Mouse (Mus musculus) layer of hippocampus, adult 2 months (tissue): ENCODE data around the gene Rdh5. TPM values are rescaled to one million over a fixed set of nuclear protein-coding genes. Genes with fewer than 3 reads are reported as not detected.

Experiments
- DNase-seq, 2 experiments: peaks; one replicate each; pipeline ENCODE4 v3.0.0; 2022; ENCODE audit warnings: low spot score in 2 of 2
- H3K27ac ChIP-seq: fragments of 200-600 bp; 2 replicates; pipeline ENCODE4 v1.8.1; 2022
- H3K4me3 ChIP-seq: fragments of 200-600 bp; 2 replicates; pipeline ENCODE4 v1.8.1; 2022; ENCODE audit warnings: mild to moderate bottlenecking
- CTCF ChIP-seq: fragments of 200-600 bp; conservative IDR thresholded peaks from 2 replicates; pipeline ENCODE4 v1.8.1; 2022; ENCODE audit warnings: antibody characterized with exemption, mild to moderate bottlenecking, moderate library complexity
- total RNA-seq, 2 experiments: library from RNA; stranded (reverse); gene quantifications; 2 replicates each; pipeline ENCODE4 v1.2.3; 2021

Gene Rdh5
- total RNA-seq, 2 experiments from 2014 or later, result 4.3 to 8.4 TPM

- peak overlapping the region; percentile 84 for H3K4me3 ChIP-seq
- TF ChIP-seq CTCF, result no peak
- DNase-seq, result peak in 1 of 2 experiments; percentile 37
- H3K27ac ChIP-seq, result peak overlapping the region; percentile 98
Measured at GRCm38 (mm10) chr10:128921883-128922821, 536 bp downstream of the Rdh5 start.

DNA sequence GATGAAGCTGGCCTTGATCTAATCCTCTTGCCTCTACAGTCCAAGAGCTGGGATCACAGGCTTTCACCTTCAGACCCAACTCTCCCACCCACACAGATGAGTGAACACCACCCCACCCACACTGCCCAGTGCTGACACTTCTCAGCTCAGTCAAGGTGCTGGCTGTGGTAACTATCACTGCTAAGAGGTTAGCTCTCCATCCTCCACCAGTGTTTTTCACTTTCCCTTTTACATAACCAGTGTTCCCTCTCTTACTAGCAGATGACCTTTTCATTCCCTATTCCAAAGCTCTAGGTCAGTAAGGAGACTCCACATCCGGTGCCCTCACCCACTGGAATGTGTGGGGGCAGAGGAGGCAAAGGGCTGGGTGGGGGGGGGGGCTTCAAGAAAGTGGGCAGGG is 1.4 kb downstream of the Rdh5 start:
- no peak for TF ChIP-seq CTCF
- no peak for DNase-seq
- Histone ChIP-seq H3K27ac (peak overlapping the region; percentile 98; the same call in 1 of the 2 replicates), H3K4me3 (no peak overlapping the region)

DNA sequence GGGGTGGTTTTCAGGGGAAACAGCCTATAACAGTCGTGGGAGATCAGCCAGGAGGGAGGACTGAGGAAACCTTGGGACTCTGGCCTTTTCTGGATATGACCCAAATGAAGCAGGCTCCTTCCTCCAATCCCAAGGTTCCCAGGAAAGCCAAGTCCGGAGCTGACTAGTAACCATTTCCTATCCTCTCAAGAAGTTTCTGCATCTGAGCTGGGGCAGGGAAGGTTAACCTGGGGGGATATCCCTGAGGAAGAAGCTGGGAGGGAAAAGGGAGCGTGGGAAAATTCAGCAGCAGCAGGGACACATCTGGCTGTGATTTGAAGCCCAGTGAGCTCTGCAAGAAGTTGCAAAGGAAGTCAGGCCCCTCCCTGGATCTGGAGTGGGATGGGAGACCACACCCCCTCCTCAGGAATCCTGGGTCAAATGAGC is 1.9 kb downstream of the Rdh5 start:
- Histone ChIP-seq H3K27ac (peak overlapping the region; percentile 98), H3K4me3 (no peak overlapping the region)
- no peak for DNase-seq
- TF ChIP-seq CTCF, result no peak

DNA sequence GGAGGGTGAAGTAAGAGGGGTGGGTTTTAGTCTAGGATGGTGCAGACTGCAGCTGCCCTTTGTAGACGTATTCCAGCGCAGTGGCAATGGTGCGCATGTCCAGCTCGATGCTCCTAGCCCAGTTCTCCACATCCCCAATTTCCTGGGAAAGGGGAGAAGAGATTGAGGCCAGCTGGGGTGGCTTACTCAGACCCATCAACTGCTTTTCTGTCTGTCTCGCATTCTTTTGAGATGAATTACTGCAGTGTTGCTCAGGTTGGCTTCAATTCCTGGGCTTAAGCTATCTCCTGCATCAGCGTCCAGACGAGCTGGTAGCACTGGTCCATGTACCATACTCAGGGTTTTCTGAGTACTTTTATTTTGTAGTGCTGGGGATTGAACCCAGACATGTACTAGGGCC is 2.7 kb downstream of the Rdh5 start:
- TF ChIP-seq CTCF, result no peak
- DNase-seq, result no peak
- Histone ChIP-seq H3K27ac (peak overlapping the region; percentile 98), H3K4me3 (no peak overlapping the region)

GRCm38 (mm10) chr10:128919203-128919631 is 3.5 kb downstream of the Rdh5 start:
- no peak for TF ChIP-seq CTCF
- H3K4me3 ChIP-seq, result no peak overlapping the region
- peak overlapping the region; percentile 98 for H3K27ac ChIP-seq
- DNase-seq, result no peak

GRCm38 (mm10) chr10:128918246-128918645 is 4.4 kb downstream of the Rdh5 start:
- no peak overlapping the region for H3K4me3 ChIP-seq
- no peak for DNase-seq
- TF ChIP-seq CTCF, result no peak
- H3K27ac ChIP-seq, result peak overlapping the region; percentile 98

DNA sequence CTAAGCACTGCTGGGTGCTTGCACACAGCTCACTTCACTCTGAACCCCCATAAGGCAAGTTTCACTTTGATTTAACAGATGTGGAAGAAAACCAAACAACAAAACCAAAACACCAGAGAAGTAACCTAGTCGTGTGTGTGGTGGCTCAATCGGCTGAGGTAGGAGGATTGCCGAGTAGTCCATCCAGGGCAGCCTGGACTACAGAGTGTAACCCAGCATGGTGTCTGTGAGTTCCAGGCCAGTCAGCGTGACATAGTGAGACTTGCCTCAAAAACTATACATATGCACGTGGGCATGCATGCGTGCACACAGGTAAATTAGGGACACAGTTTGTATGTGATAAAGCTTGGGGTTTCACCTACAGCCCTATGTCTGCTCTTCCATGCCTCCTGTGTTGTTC is 5.3 kb downstream of the Rdh5 start:
- no peak for TF ChIP-seq CTCF
- Histone ChIP-seq H3K4me3 (no peak overlapping the region), H3K27ac (no peak overlapping the region)
- DNase-seq, result no peak

DNA sequence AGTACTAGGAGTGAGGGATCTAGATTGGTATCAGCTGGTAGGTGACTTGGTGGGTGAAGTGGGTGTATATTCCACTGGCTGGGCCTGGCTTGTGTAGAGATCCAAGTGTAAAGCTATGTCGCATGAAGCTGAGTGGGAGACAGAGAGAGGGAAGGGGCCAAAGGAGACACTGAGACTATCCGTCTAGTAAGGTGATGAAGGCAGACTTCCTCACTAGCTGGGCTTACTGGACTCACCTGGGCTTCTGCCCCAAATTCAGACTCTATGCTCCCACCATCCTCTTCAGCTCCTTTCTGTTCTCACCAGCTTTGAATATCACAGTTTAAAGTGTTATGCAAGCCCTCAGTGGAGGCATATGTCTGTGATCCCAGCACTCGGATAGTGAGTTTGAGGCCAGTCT is 6.0 kb downstream of the Rdh5 start:
- no peak for TF ChIP-seq CTCF
- Histone ChIP-seq H3K27ac (0 out of 2 replicates have a peak overlapping the region, but pooled peaks have one; percentile 24), H3K4me3 (no peak overlapping the region)
- no peak for DNase-seq

GRCm38 (mm10) chr10:128915550-128915949 is 7.1 kb downstream of the Rdh5 start:
- TF ChIP-seq CTCF, result peak; percentile 63
- H3K4me3 ChIP-seq, result no peak overlapping the region
- no peak overlapping the region for H3K27ac ChIP-seq
- DNase-seq, result no peak

- Histone ChIP-seq H3K4me3 (no peak overlapping the region), H3K27ac (no peak overlapping the region)
- no peak for DNase-seq
- no peak for TF ChIP-seq CTCF
Measured at GRCm38 (mm10) chr10:128913696-128914095, 9.0 kb downstream of the Rdh5 start.

DNA sequence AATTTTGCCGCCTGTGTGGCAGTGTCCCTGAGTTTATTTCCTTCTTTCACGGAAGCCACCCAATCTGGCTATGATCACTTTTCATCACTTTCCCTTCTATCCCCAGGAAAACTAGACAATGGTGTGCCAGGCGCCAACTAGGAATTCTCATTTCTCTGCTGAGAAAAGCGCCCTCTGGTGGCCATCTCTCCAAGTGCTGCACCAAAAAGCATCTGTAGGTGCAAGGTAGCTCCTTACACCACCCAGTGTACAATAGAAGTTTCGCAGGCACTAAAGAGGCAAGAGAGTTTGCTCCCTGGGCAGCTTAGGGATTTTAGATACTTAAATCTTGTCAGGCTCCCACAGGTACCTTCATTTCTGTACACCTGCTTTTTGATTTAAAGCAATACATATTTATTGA is 9.5 kb downstream of the Rdh5 start:
- TF ChIP-seq CTCF, result peak; percentile 98
- no peak overlapping the region for H3K27ac ChIP-seq
- peak; percentile 90 to 92 for DNase-seq
- no peak overlapping the region for H3K4me3 ChIP-seq

- no peak overlapping the region for H3K4me3 ChIP-seq
- H3K27ac ChIP-seq, result no peak overlapping the region
- DNase-seq, result no peak
- TF ChIP-seq CTCF, result no peak
Measured at GRCm38 (mm10) chr10:128912791-128913190, 9.9 kb downstream of the Rdh5 start.

DNA sequence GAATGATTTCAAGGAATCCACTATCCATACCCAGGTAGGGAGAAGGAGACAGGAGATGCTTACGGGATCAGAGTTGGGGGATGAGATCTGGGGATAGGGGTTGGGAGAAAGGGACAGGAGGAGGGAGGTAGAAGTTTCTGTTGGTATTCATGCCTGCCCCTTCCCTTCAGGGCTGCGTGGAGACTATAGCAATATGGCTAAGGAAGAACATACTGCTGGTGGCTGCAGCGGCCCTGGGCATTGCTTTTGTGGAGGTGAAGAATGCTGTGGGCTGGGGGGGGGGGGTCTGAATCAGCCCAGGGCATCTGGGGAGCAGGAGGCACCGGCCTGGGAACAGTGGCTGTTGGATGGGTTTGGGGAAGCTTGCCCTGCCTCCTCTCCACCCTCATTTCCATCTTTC is 10.4 kb downstream of the Rdh5 start:
- H3K27ac ChIP-seq, result no peak overlapping the region
- DNase-seq, result no peak
- TF ChIP-seq CTCF, result no peak
- no peak overlapping the region for H3K4me3 ChIP-seq

- DNase-seq, result no peak
- peak overlapping the region; percentile 74; the same call in 1 of the 2 replicates for H3K4me3 ChIP-seq
- no peak for TF ChIP-seq CTCF
- H3K27ac ChIP-seq, result no peak overlapping the region
Measured at GRCm38 (mm10) chr10:128911430-128911829, 11.3 kb downstream of the Rdh5 start.
